10 mouse cellular contexts compared by ENCODE assay signal in the genomic region with DNA sequence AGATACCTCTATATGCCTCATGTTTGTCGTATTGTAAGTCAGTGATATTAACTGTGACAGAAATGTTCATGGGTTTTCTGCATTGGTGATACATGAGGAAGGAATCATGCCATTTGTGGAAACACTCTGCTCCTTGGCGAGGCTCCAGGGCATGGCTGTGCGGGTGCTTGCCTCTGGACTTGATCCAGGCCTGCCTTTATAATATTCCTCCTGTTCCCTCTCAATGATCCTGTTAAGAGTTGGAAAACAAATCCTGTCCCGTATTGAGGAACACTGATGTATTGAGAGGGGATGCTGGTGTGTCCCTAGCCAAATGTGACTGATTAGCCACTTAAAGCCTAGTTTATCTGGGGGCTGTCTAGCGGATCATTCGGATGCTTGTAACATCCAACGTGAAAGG. TPM values are rescaled to one million over a fixed set of nuclear protein-coding genes. Genes with fewer than 3 reads are reported as not detected.
DNase-seq lines count a peak whose midpoint lies in the region; ATAC-seq and TF ChIP-seq lines count a peak whose summit lies in the region.
"Had no signal": no experiment of that assay in that cellular context is flagged by ENCODE, and none has a peak within 500 bp of the region (broad histone marks: within the 10 kb centered on the region; RNA-seq: fewer than 3 reads in every experiment).

No protein-coding gene starts in this region.

- peaks cover 17% of the 10 kb centered on the region; the same call in 1 of the 2 replicates for H3K36me3 ChIP-seq in kidney, embryonic 15.5 days
- peaks cover 5% of the 10 kb centered on the region; the same call in 1 of the 2 replicates for H3K36me3 ChIP-seq in embryonic facial prominence, embryonic 14.5 days (ENCODE audit: control insufficient read depth, insufficient read depth, low read length)
- H3K36me3 ChIP-seq in stomach, postnatal 0 days (ENCODE audit: control insufficient read depth, insufficient read depth, low read length), result no peaks in the 10 kb centered on the region
- H3K36me3 ChIP-seq: liver, embryonic 15.5 days had no signal

- H3K27me3 ChIP-seq in kidney, embryonic 15.5 days, result no peaks in the 10 kb centered on the region
- H3K27me3 ChIP-seq in embryonic facial prominence, embryonic 14.5 days (replicated peaks; ENCODE audit: control insufficient read depth, insufficient read depth, low read length), result no peaks in the 10 kb centered on the region
- no peaks in the 10 kb centered on the region for H3K27me3 ChIP-seq in stomach, postnatal 0 days (ENCODE audit: control insufficient read depth, insufficient read depth, low read length)
- H3K27me3 ChIP-seq: liver, embryonic 15.5 days had no signal

- no peak for TF ChIP-seq EP300 in stomach, postnatal 0 days (optimal IDR thresholded peaks at IDR 0.05)

- H3K4me2 ChIP-seq in kidney, embryonic 15.5 days, result no peak overlapping the region
- peak overlapping the region; percentile 16; the same call in 1 of the 2 replicates for H3K4me2 ChIP-seq in embryonic facial prominence, embryonic 14.5 days (ENCODE audit: low read depth, low read length)
- H3K4me2 ChIP-seq in stomach, postnatal 0 days (replicated peaks; ENCODE audit: low read depth), result no peak overlapping the region
- H3K4me2 ChIP-seq: liver, embryonic 15.5 days had no signal

- WGBS in kidney, embryonic 15.5 days, result 70% methylated on average over 7 of the region's 7 CpGs
- 34% methylated on average over 7 of the region's 7 CpGs for WGBS in embryonic facial prominence, embryonic 14.5 days
- 48% methylated on average over 7 of the region's 7 CpGs for WGBS in stomach, postnatal 0 days

- no peak overlapping the region for H3K9ac ChIP-seq in kidney, embryonic 15.5 days
- H3K9ac ChIP-seq in embryonic facial prominence, embryonic 14.5 days (ENCODE audit: low read depth, low read length), result no peak overlapping the region
- H3K9ac ChIP-seq in stomach, postnatal 0 days (ENCODE audit: low read length), result no peak overlapping the region
- H3K9ac ChIP-seq: liver, embryonic 15.5 days had no signal

- no peaks in the 10 kb centered on the region for H3K9me3 ChIP-seq in kidney, embryonic 15.5 days (replicated peaks)
- no peaks in the 10 kb centered on the region for H3K9me3 ChIP-seq in embryonic facial prominence, embryonic 14.5 days (ENCODE audit: control insufficient read depth, low read length)
- no peaks in the 10 kb centered on the region for H3K9me3 ChIP-seq in stomach, postnatal 0 days (ENCODE audit: control insufficient read depth, low read length)
- H3K9me3 ChIP-seq: liver, embryonic 15.5 days had no signal

- TF ChIP-seq CTCF in stomach, postnatal 0 days (IDR thresholded peaks at IDR 0.05; ENCODE audit: low read depth), result no peak

- no peak for ATAC-seq in kidney, embryonic 15.5 days (replicated peaks; ENCODE audit: low FRiP score)
- ATAC-seq in embryonic facial prominence, embryonic 14.5 days (ENCODE audit: low read depth), result no peak
- ATAC-seq in stomach, postnatal 0 days (ENCODE audit: low FRiP score, low TSS enrichment), result no peak

- H3K27ac ChIP-seq in kidney, embryonic 15.5 days, result no peak overlapping the region
- no peak overlapping the region; the same call in 1 of the 2 replicates for H3K27ac ChIP-seq in embryonic facial prominence, embryonic 14.5 days (replicated peaks; ENCODE audit: low read depth, low read length)
- H3K27ac ChIP-seq in stomach, postnatal 0 days (replicated peaks), result no peak overlapping the region
- H3K27ac ChIP-seq: liver, embryonic 15.5 days had no signal

- peak; percentile 9 for DNase-seq in adrenal gland, postnatal 14 days
- DNase-seq in adrenal gland, postnatal 4 days (ENCODE audit: low spot score in 2 of 2), result no peak
- DNase-seq in kidney, adult 18-20 months, result peak; percentile 3
- peak; percentile 63 for DNase-seq in 3134 (ENCODE audit: extremely low read depth, insufficient read length, low spot score)
- peak; percentile 48 for DNase-seq in embryonic facial prominence, embryonic 14.5 days (ENCODE audit: low spot score)
- no peak for DNase-seq in stomach, postnatal 0 days (ENCODE audit: low spot score)
- no peak for DNase-seq in c-Kit-positive CD71-positive TER-119-positive erythroid progenitor cells, embryonic 14.5 days (ENCODE audit: low spot score)
- DNase-seq: gastrocnemius, postnatal 14 days had no signal

- H3K4me3 ChIP-seq in kidney, embryonic 15.5 days (replicated peaks), result no peak overlapping the region
- H3K4me3 ChIP-seq in embryonic facial prominence, embryonic 14.5 days (ENCODE audit: low read depth, low read length), result no peak overlapping the region
- H3K4me3 ChIP-seq in stomach, postnatal 0 days (ENCODE audit: low read depth, low read length), result no peak overlapping the region
- H3K4me3 ChIP-seq: liver, embryonic 15.5 days had no signal

- H3K4me1 ChIP-seq in kidney, embryonic 15.5 days, result no peaks in the 10 kb centered on the region
- H3K4me1 ChIP-seq in embryonic facial prominence, embryonic 14.5 days (ENCODE audit: control insufficient read depth, insufficient read depth, low read length), result peaks cover 4% of the 10 kb centered on the region; the same call in 1 of the 2 replicates
- no peaks in the 10 kb centered on the region for H3K4me1 ChIP-seq in stomach, postnatal 0 days (replicated peaks; ENCODE audit: control insufficient read depth, insufficient read depth)
- H3K4me1 ChIP-seq: liver, embryonic 15.5 days had no signal

RNA-seq across cellular contexts. Expression of a gene that starts 11.7 kb away (rescaled TPM):
- 2.4 and 3.1 TPM in 2 replicates for total RNA-seq in adrenal gland, postnatal 14 days (2021)
- 10 to 100 TPM in 1 of 2 experiments, 1 to 10 TPM in 1; 7.4 to 11.5 TPM for total RNA-seq in adrenal gland, postnatal 4 days (2021)
- 34.7 and 40.8 TPM in 2 replicates for polyA plus RNA-seq in kidney, embryonic 15.5 days (2015; fragmentation: Nextera tagmentation; extraction: Ambion mirVana)
- 30.9 and 35.9 TPM in 2 replicates for polyA plus RNA-seq in embryonic facial prominence, embryonic 14.5 days (2014; fragmentation: Nextera tagmentation; extraction: Ambion mirVana)
- polyA plus RNA-seq in stomach, postnatal 0 days (2015; fragmentation: Nextera tagmentation; extraction: Ambion mirVana), result 3.1 and 3.6 TPM in 2 replicates

Comparison
In these comparisons a context has a peak if more than half of its experiments do, and no peak if none do; other contexts are left out.
1. DNase-seq: peak in adrenal gland, postnatal 14 days (single experiment), kidney, adult 18-20 months (single experiment), 3134 (single experiment) and embryonic facial prominence, embryonic 14.5 days (single experiment); none in adrenal gland, postnatal 4 days (0 of 2), stomach, postnatal 0 days (single experiment) and c-Kit-positive CD71-positive TER-119-positive erythroid progenitor cells, embryonic 14.5 days (single experiment).